Mouse (Mus musculus): ENCODE measurements around the gene Golph3l. TPM values are rescaled to one million over a fixed set of nuclear protein-coding genes. Genes with fewer than 3 reads are reported as not detected.
"Not testable (repeated sequence)": the region's sequence is repeated elsewhere in the genome, so short reads cannot be mapped to it uniquely, and the experiment has no call there.

Golph3l gene
- total RNA-seq, 2 experiments from 2014 or later, result 29.2 to 31.3 TPM

- no peak for ATAC-seq (replicated peaks; ENCODE audit: low FRiP score, low TSS enrichment, poor library complexity, severe bottlenecking)
Observed at GRCm38 (mm10) chr3:95623551-95623950, 34.8 kb downstream of the Golph3l start.

- not testable (repeated sequence) for ATAC-seq (replicated peaks; ENCODE audit: low FRiP score, low TSS enrichment, poor library complexity, severe bottlenecking)
Observed at GRCm38 (mm10) chr3:95623991-95624515, 35.3 kb downstream of the Golph3l start.

GRCm38 (mm10) chr3:95624628-95625503 is 36.1 kb downstream of the Golph3l start, which contains the start of gene Ensa:
Gene Ensa, plus strand, starts transcription at chr3:95624993.
- ATAC-seq (replicated peaks; ENCODE audit: low FRiP score, low TSS enrichment, poor library complexity, severe bottlenecking), result peak; percentile 97

- ATAC-seq (replicated peaks; ENCODE audit: low FRiP score, low TSS enrichment, poor library complexity, severe bottlenecking), result no peak
Observed at GRCm38 (mm10) chr3:95627763-95628162, 39.0 kb downstream of the Golph3l start.

GRCm38 (mm10) chr3:95629755-95630154 is 41.0 kb downstream of the Golph3l start:
- no peak for ATAC-seq (replicated peaks; ENCODE audit: low FRiP score, low TSS enrichment, poor library complexity, severe bottlenecking)

GRCm38 (mm10) chr3:95630856-95631255 is 42.1 kb downstream of the Golph3l start:
- no peak for ATAC-seq (replicated peaks; ENCODE audit: low FRiP score, low TSS enrichment, poor library complexity, severe bottlenecking)

GRCm38 (mm10) chr3:95631304-95631703 is 42.6 kb downstream of the Golph3l start:
- no peak for ATAC-seq (replicated peaks; ENCODE audit: low FRiP score, low TSS enrichment, poor library complexity, severe bottlenecking)

GRCm38 (mm10) chr3:95632648-95633588 is 44.2 kb downstream of the Golph3l start:
- 0 out of 2 replicates have a peak, but pooled peaks have one; percentile 38 for ATAC-seq (replicated peaks; ENCODE audit: low FRiP score, low TSS enrichment, poor library complexity, severe bottlenecking)

- ATAC-seq (replicated peaks; ENCODE audit: low FRiP score, low TSS enrichment, poor library complexity, severe bottlenecking), result no peak
Observed at GRCm38 (mm10) chr3:95635636-95636035, 46.9 kb downstream of the Golph3l start.

- no peak for ATAC-seq (replicated peaks; ENCODE audit: low FRiP score, low TSS enrichment, poor library complexity, severe bottlenecking)
Observed at GRCm38 (mm10) chr3:95636072-95636471, 47.3 kb downstream of the Golph3l start.

GRCm38 (mm10) chr3:95639694-95640093 is 51.0 kb downstream of the Golph3l start:
- ATAC-seq (replicated peaks; ENCODE audit: low FRiP score, low TSS enrichment, poor library complexity, severe bottlenecking), result no peak

- peak; percentile 58 for ATAC-seq (replicated peaks; ENCODE audit: low FRiP score, low TSS enrichment, poor library complexity, severe bottlenecking)
Observed at GRCm38 (mm10) chr3:95643097-95643496, 54.4 kb downstream of the Golph3l start.

- ATAC-seq (replicated peaks; ENCODE audit: low FRiP score, low TSS enrichment, poor library complexity, severe bottlenecking), result peak; percentile 75
Observed at GRCm38 (mm10) chr3:95645313-95646235, 56.8 kb downstream of the Golph3l start.

- no peak for ATAC-seq (replicated peaks; ENCODE audit: low FRiP score, low TSS enrichment, poor library complexity, severe bottlenecking)
Observed at GRCm38 (mm10) chr3:95648016-95648415, 59.3 kb downstream of the Golph3l start.

- no peak for ATAC-seq (replicated peaks; ENCODE audit: low FRiP score, low TSS enrichment, poor library complexity, severe bottlenecking)
Observed at GRCm38 (mm10) chr3:95650276-95651032, 61.7 kb downstream of the Golph3l start.

- no peak for ATAC-seq (replicated peaks; ENCODE audit: low FRiP score, low TSS enrichment, poor library complexity, severe bottlenecking)
Observed at GRCm38 (mm10) chr3:95651033-95651373, 62.3 kb downstream of the Golph3l start.

GRCm38 (mm10) chr3:95651391-95652203 is 62.9 kb downstream of the Golph3l start:
- ATAC-seq (replicated peaks; ENCODE audit: low FRiP score, low TSS enrichment, poor library complexity, severe bottlenecking), result no peak

Measured in megakaryocyte-erythroid progenitor cell, adult 5-6 weeks (primary cell).